Mouse (Mus musculus) liver, embryonic 14.5 days (tissue): ENCODE results near the gene Fancd2os. TPM values are rescaled to one million over a fixed set of nuclear protein-coding genes. Genes with fewer than 3 reads are reported as not detected.

Source experiments
- ATAC-seq: fragments of 200-750 bp; cut with Nextera tagmentation; 2 replicates; pipeline ENCODE4 v1.8.0; 2017; ENCODE audit warnings: moderate number of reproducible peaks, mild to moderate bottlenecking, moderate library complexity; ENCODE audit not compliant: insufficient read depth
- DNase-seq, 3 experiments: peaks; one replicate each; pipeline ENCODE4 v3.0.0-alpha.2; 2012 to 2013; ENCODE audit warnings: low read depth in 3 of 3, low spot score in 3 of 3
- H3K27ac ChIP-seq: fragments of 300-500 bp; sonication (generic); 2 replicates; pipeline ENCODE4 v1.5.1; 2014; ENCODE audit warnings: moderate library complexity, mild to moderate bottlenecking, control low read depth, inconsistent platforms
- H3K27me3 ChIP-seq: fragments of 300-500 bp; sonication (generic); 2 replicates; pipeline ENCODE4 v1.6.1; 2014; ENCODE audit warnings: mild to moderate bottlenecking, low read length, moderate library complexity; ENCODE audit not compliant: control insufficient read depth, insufficient read depth
- H3K36me3 ChIP-seq: fragments of 300-500 bp; sonication (generic); replicated peaks from 2 replicates; pipeline ENCODE4 v1.6.1; 2014; ENCODE audit warnings: low read depth; ENCODE audit not compliant: control insufficient read depth, insufficient read depth
- H3K4me1 ChIP-seq, 2 experiments: fragments of 200-500 bp in 1 of 2; fragments of 300-500 bp in 1 of 2; sonication (generic) in 1 of 2; replicated peaks; 2 replicates each; pipeline ENCODE4 v1.6.1; 2012 to 2014; ENCODE audit warnings: antibody characterized with exemption in 1 of 2, inconsistent platforms in 1 of 2, low read length in 1 of 2; ENCODE audit not compliant: control insufficient read depth in 2 of 2, insufficient read depth in 2 of 2
- H3K4me2 ChIP-seq: fragments of 300-500 bp; sonication (generic); 2 replicates; pipeline ENCODE4 v1.6.1; 2014; ENCODE audit warnings: low read depth, mild to moderate bottlenecking, control low read depth, moderate library complexity
- H3K4me3 ChIP-seq, 2 experiments: fragments of 200-500 bp in 1 of 2; fragments of 300-500 bp in 1 of 2; sonication (generic) in 1 of 2; 2 replicates each; pipeline ENCODE4 v1.5.1; 2012 to 2014; ENCODE audit warnings: low read depth in 2 of 2, low read length in 2 of 2, mild to moderate bottlenecking in 2 of 2, control low read depth in 1 of 2, inconsistent platforms in 1 of 2, moderate library complexity in 1 of 2; ENCODE audit not compliant: insufficient read depth in 1 of 2
- H3K9ac ChIP-seq: fragments of 300-500 bp; sonication (generic); replicated peaks from 2 replicates; pipeline ENCODE4 v1.6.1; 2014; ENCODE audit warnings: mild to moderate bottlenecking, control low read depth, moderate library complexity
- H3K9me3 ChIP-seq: fragments of 300-500 bp; sonication (generic); 2 replicates; pipeline ENCODE4 v1.6.1; 2016; ENCODE audit warnings: low read length, mixed read lengths; ENCODE audit not compliant: control insufficient read depth
- CTCF ChIP-seq: IDR thresholded peaks from 2 replicates; pipeline ENCODE4 v1.5.1; 2016; ENCODE audit warnings: antibody characterized with exemption, low read depth, control low read depth
- EP300 ChIP-seq: IDR thresholded peaks from 2 replicates; pipeline ENCODE4 v1.6.1; 2016; ENCODE audit warnings: antibody characterized with exemption, low read depth
- WGBS: fragments of 180-500 bp; shearing (Covaris S2); extraction: QIAGEN DNeasy Blood & Tissue Kit; methylation state at CpG from one replicate; pipeline ENCODE4 v1.1.7; 2014; ENCODE audit not compliant: insufficient replicate concordance; 5-methylcytosine and 5-hydroxymethylcytosine counted together
- polyA plus RNA-seq, 2 experiments: library from polyadenylated mRNA; depleted of rRNA in 1 of 2; stranded (reverse) in 1 of 2; unstranded in 1 of 2; fragments of >200 nt; fragmentation: Nextera tagmentation in 1 of 2; extraction: Ambion mirVana in 1 of 2; gene quantifications; 2 replicates each; pipeline versions ENCODE4 v1.2.1 to v1.2.3; 2012 to 2014

Fancd2os gene
- polyA plus RNA-seq, 2 experiments: 0.04 to 0.14 TPM

DNA sequence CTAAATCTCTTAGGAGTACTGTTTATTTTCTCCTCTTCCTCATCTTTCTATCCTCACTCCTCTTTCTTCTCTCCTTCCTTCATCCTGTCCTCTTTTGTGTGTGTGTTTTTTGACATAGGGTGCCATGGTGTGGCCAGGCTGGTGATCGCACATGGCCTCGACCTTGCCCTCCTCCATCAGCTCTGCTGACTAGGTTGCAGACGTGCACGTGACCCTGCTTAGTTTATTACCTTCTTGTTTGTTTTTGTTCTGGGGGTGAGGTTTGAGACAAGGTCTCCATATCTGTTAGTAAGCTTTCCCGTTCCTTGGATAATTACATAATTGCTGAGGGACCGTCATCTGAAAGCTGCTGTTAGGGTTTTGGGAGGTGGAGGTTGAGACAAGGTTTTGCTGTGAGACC is 8.4 kb upstream of the Fancd2os start:
- Histone ChIP-seq H3K4me3 (no peak overlapping the region), H3K9ac (no peak overlapping the region), H3K27me3 (no peaks in the 10 kb centered on the region), H3K4me1 (peaks cover 8 to 13% of the 10 kb centered on the region in 2 experiments), H3K27ac (no peak overlapping the region), H3K4me2 (no peak overlapping the region), H3K36me3 (peaks cover 7% of the 10 kb centered on the region), H3K9me3 (no peaks in the 10 kb centered on the region)
- WGBS: 80% methylated on average over 6 of the region's 6 CpGs
- DNase-seq (no peak), ATAC-seq (no peak)
- TF ChIP-seq CTCF: no peak
- TF ChIP-seq EP300: no peak

DNA sequence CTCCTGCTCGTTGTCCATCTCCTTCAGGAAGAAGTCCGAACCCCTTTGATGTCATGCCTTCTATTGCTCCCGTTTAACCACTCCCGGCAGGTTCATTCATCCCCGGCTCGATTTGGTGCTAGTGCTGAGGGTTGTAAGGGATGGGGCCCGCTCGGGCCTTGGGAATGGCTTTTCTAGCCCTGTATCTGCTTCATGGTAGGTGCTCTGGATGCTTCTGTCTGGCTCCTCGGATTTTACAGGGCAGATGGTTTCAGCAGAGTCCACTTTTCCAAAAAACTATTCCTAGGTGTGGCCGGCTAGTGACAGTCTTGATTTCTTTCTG is 4.7 kb upstream of the Fancd2os start:
- ATAC-seq (peak; percentile 9; the same call in 1 of the 2 replicates), DNase-seq (no peak)
- no peak for TF ChIP-seq CTCF
- no peak for TF ChIP-seq EP300
- Histone ChIP-seq H3K27ac (peak overlapping the region; percentile 57), H3K9ac (peak overlapping the region; percentile 83), H3K9me3 (no peaks in the 10 kb centered on the region), H3K4me1 (peaks cover 8 to 19% of the 10 kb centered on the region in 2 experiments), H3K4me3 (peak overlapping the region; percentile 73 to 99), H3K36me3 (no peaks in the 10 kb centered on the region; the same call in 1 of the 2 replicates), H3K4me2 (peak overlapping the region; percentile 82), H3K27me3 (no peaks in the 10 kb centered on the region)
- whole genome bisulfite sequencing: 3% methylated on average over 10 of the region's 10 CpGs

DNA sequence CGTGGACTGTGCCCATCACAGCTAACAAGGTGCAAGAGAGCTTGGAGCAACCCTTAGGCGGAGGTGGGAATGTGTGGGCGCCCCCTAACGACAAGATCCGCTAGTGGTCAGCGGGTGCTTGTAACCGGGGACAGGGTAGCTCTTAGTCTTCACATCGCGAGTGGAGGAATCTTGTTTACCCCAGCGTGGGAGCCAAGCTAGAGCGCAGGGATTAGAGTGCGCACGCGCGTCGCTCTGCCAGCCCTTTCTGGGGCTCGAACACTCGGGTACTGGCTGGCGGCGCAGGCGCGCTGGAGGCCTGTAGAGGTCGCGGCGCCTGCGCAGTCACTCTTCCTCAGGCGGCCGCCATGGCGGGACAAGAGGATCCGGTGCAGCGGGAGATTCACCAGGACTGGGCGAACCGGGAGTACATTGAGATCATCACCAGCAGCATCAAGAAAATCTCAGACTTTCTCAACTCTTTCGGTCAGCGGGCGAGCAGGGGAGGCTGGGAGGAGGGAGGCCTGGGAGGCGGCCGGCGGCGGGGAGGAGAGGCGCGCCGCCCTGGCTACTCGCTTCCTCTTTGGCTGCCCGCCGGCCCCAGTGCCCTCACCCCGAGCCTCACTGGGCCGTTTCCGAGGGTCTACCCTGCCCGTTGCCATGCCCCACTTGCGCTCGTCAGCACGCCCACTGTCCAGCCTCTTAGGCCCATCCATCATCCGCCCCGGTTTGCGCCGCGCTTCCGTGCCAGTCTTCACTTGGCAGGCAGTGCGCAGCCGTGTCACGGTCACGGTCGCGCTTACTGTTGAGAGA is 4.1 kb upstream of the Fancd2os start, which contains the start of gene Brk1:
Brk1 (plus strand) TSS at position 341 of the 792 bp plus-strand sequence.
- no peaks in the 10 kb centered on the region for H3K27me3 ChIP-seq
- H3K9ac ChIP-seq: peak within 1 kb of the TSS; percentile 83
- H3K27ac ChIP-seq: peak within 1 kb of the TSS; percentile 57
- peak within 1 kb of the TSS; percentile 73 to 99 for H3K4me3 ChIP-seq
- H3K36me3 ChIP-seq: no peaks in the 10 kb centered on the region; the same call in 1 of the 2 replicates
- WGBS: under 1% methylated on average over 63 of the region's 65 CpGs
- peak within 1 kb of the TSS; percentile 82 for H3K4me2 ChIP-seq
- ATAC-seq (peak; percentile 94), DNase-seq (peak; percentile 66 to 75 (median 72))
- no peak for TF ChIP-seq EP300
- TF ChIP-seq CTCF: peak; percentile 82
- H3K9me3 ChIP-seq: no peaks in the 10 kb centered on the region
- H3K4me1 ChIP-seq: peaks cover 8 to 19% of the 10 kb centered on the region in 2 experiments

DNA sequence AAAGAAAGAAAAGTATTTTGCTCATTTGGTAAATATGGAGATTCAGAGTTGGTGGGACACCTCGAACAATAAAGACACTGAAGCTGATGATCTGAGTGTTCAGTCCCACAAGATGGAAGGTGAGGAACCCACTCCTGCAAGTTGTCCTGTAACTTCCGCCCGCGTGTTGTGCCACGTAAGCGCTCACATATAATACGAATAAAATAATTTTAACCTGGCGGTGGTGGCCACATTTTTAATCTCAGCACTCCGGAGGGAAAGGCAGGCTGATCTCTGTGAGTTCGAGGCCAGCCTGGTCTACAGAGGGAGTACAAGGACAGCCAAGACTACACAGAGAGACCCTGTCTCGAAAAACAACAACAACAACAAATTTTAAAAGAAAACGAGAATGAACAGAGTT is 3.5 kb upstream of the Fancd2os start:
- Histone ChIP-seq H3K4me2 (peak overlapping the region; percentile 82), H3K4me1 (peaks cover 8 to 19% of the 10 kb centered on the region in 2 experiments), H3K36me3 (no peaks in the 10 kb centered on the region; the same call in 1 of the 2 replicates), H3K4me3 (peak overlapping the region; percentile 73 to 99), H3K27me3 (no peaks in the 10 kb centered on the region), H3K27ac (no peak overlapping the region), H3K9ac (peak overlapping the region; percentile 83; the same call in 1 of the 2 replicates), H3K9me3 (no peaks in the 10 kb centered on the region)
- 44% methylated on average over 12 of the region's 12 CpGs for WGBS
- TF ChIP-seq CTCF (no peak), EP300 (no peak)
- DNase-seq: no peak
- no peak for ATAC-seq

DNA sequence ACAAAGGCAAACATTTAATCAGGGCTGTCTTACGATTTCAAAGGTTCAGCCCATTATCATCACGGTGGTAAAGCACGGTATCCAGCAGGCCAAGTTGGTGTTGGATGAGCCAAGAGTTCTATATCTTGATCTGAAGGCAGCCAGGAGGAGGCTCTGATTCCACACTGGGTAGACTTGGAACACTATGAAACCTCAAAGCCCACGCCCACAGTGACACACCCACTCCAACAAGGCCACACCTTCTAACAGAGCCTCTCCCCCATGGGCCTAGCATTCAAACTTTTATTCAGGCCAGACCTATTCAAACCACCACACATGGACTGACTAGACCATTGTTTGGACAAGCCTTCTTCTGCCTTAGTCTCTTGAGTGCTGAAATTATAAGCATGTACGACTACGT is 2.3 kb upstream of the Fancd2os start:
- Histone ChIP-seq H3K27ac (no peak overlapping the region), H3K4me1 (peaks cover 8 to 19% of the 10 kb centered on the region in 2 experiments), H3K36me3 (no peaks in the 10 kb centered on the region; the same call in 1 of the 2 replicates), H3K9ac (no peak overlapping the region), H3K9me3 (no peaks in the 10 kb centered on the region), H3K27me3 (no peaks in the 10 kb centered on the region), H3K4me3 (no peak overlapping the region), H3K4me2 (no peak overlapping the region)
- DNase-seq: peak in 2 of 3 experiments; percentile 11 to 30
- TF ChIP-seq CTCF: no peak
- TF ChIP-seq EP300: no peak
- ATAC-seq: no peak
- WGBS: 72% methylated on average over 6 of the region's 6 CpGs
